Mouse (Mus musculus): ENCODE measurements around the gene Gm20431. TPM values are rescaled to one million over a fixed set of nuclear protein-coding genes. Genes with fewer than 3 reads are reported as not detected.

The Gm20431 gene
- polyA plus RNA-seq, 1 experiment from 2014 or later = 8.6 TPM

- Histone ChIP-seq H3K4me1 (replicated peaks) (peaks cover 3% of the 10 kb centered on the region), H3K9me3 (no peaks in the 10 kb centered on the region), H3K4me3 (no peak overlapping the region), H3K36me3 (0 out of 2 replicates have a peak, but pooled peaks cover 1% of the 10 kb centered on the region), H3K27me3 (peaks cover 4% of the 10 kb centered on the region; the same call in 1 of the 2 replicates), H3K27ac (replicated peaks) (no peak overlapping the region), H3K4me2 (no peak overlapping the region), H3K9ac (no peak overlapping the region)
- no peak for ATAC-seq (ENCODE audit: low FRiP score, low read depth)
- WGBS = 89% methylated on average over 2 of the region's 2 CpGs
These were observed 58.9 kb downstream of the Gm20431 start for GRCm38 (mm10) chr2:167602364-167602763.

- ATAC-seq (ENCODE audit: low FRiP score, low read depth) = no peak
- peaks cover 4% of the 10 kb centered on the region; the same call in 1 of the 2 replicates for H3K27me3 ChIP-seq
- no peak overlapping the region for H3K27ac ChIP-seq (replicated peaks)
- no peak overlapping the region for H3K4me3 ChIP-seq
- 79% methylated on average over 8 of the region's 8 CpGs for WGBS
- no peaks in the 10 kb centered on the region for H3K36me3 ChIP-seq
- no peaks in the 10 kb centered on the region for H3K9me3 ChIP-seq
- H3K4me1 ChIP-seq (replicated peaks) = peaks cover 13% of the 10 kb centered on the region
- H3K9ac ChIP-seq = no peak overlapping the region
- no peak overlapping the region for H3K4me2 ChIP-seq
These were observed 60.8 kb downstream of the Gm20431 start for GRCm38 (mm10) chr2:167600481-167600995.

DNA sequence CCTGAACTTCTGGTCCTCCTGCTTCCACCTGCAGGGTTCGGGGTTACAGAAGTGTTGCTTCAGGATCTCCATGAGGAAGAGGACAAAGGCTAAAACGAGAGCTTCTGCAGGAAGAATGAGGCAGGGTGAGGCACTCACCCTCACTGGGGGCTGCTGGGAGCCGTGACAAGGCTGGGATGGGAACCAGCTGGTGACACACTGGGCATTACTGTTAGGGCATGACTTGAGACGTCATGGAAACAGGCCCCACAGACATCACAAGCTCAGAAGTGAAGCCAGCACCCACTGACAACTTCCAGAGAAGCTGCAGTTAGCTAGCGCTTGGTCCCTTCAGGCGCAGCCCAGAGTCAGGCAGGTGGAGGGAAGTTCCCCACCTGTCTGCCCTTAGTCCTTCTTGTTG, 61.4 kb downstream of the Gm20431 start:
- Histone ChIP-seq H3K9ac (no peak overlapping the region), H3K36me3 (no peaks in the 10 kb centered on the region), H3K9me3 (no peaks in the 10 kb centered on the region), H3K4me2 (no peak overlapping the region), H3K27ac (replicated peaks) (no peak overlapping the region), H3K27me3 (peaks cover 4% of the 10 kb centered on the region; the same call in 1 of the 2 replicates), H3K4me3 (no peak overlapping the region), H3K4me1 (replicated peaks) (peaks cover 13% of the 10 kb centered on the region)
- WGBS = 70% methylated on average over 6 of the region's 6 CpGs
- ATAC-seq (ENCODE audit: low FRiP score, low read depth) = no peak

- peaks cover 4% of the 10 kb centered on the region; the same call in 1 of the 2 replicates for H3K27me3 ChIP-seq
- ATAC-seq (ENCODE audit: low FRiP score, low read depth) = no peak
- 75% methylated on average over 5 of the region's 5 CpGs for WGBS
These were observed 62.1 kb downstream of the Gm20431 start for GRCm38 (mm10) chr2:167599195-167599594.

GRCm38 (mm10) chr2:167597492-167598186, 63.7 kb downstream of the Gm20431 start:
- Histone ChIP-seq H3K4me2 (peak overlapping the region; percentile 40), H3K27ac (replicated peaks) (no peak overlapping the region), H3K27me3 (peaks cover 4% of the 10 kb centered on the region; the same call in 1 of the 2 replicates), H3K4me3 (0 out of 2 replicates have a peak overlapping the region, but pooled peaks have one; percentile 1), H3K9ac (no peak overlapping the region), H3K9me3 (no peaks in the 10 kb centered on the region), H3K4me1 (replicated peaks) (peaks cover 17% of the 10 kb centered on the region), H3K36me3 (no peaks in the 10 kb centered on the region)
- no peak for ATAC-seq (ENCODE audit: low FRiP score, low read depth)
- 33% methylated on average over 36 of the region's 40 CpGs for WGBS

More at GRCm38 (mm10) chr2:167599195-167599594, 62.1 kb downstream of the Gm20431 start:
- Histone ChIP-seq H3K36me3 (no peaks in the 10 kb centered on the region), H3K4me3 (no peak overlapping the region), H3K4me2 (no peak overlapping the region), H3K9ac (no peak overlapping the region), H3K27ac (replicated peaks) (no peak overlapping the region), H3K9me3 (no peaks in the 10 kb centered on the region), H3K4me1 (replicated peaks) (peaks cover 17% of the 10 kb centered on the region)

GRCm38 (mm10) chr2:167596726-167597491, 64.4 kb downstream of the Gm20431 start:
- Histone ChIP-seq H3K4me2 (peak overlapping the region; percentile 40), H3K4me1 (replicated peaks) (peaks cover 17% of the 10 kb centered on the region), H3K9me3 (no peaks in the 10 kb centered on the region), H3K4me3 (0 out of 2 replicates have a peak overlapping the region, but pooled peaks have one; percentile 1), H3K36me3 (no peaks in the 10 kb centered on the region), H3K27me3 (peaks cover 4% of the 10 kb centered on the region; the same call in 1 of the 2 replicates), H3K9ac (no peak overlapping the region), H3K27ac (replicated peaks) (peak overlapping the region; percentile 29; the same call in 1 of the 2 replicates)
- ATAC-seq (ENCODE audit: low FRiP score, low read depth) = no peak
- 43% methylated on average over 24 of the region's 27 CpGs for WGBS

GRCm38 (mm10) chr2:167596262-167596661, 65.0 kb downstream of the Gm20431 start:
- no peaks in the 10 kb centered on the region for H3K36me3 ChIP-seq
- no peak for ATAC-seq (ENCODE audit: low FRiP score, low read depth)
- WGBS = 47% methylated on average over 4 of the region's 4 CpGs

DNA sequence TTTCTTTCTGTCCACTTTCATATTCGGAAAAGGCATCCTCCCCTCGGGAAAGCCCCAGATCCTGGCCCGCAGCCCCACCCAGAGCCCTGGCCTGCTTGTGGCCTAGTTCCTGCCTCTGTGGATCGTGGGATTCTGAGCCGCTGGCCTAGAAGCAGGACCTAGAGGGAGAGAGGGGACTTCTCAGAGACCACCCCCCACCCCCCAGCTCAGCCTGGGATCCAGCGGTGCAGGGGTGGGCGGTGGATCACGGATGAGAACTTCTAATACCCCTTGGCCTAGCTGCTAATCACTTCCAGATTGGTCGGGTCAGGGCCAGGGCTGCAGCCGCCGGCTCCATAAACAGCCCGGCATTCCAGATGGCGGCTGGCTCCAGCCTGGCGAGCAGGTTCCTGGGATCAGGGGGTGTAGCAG, 65.5 kb downstream of the Gm20431 start:
- H3K9me3 ChIP-seq = no peaks in the 10 kb centered on the region
- no peak overlapping the region for H3K9ac ChIP-seq
- peaks cover 17% of the 10 kb centered on the region for H3K4me1 ChIP-seq (replicated peaks)
- 53% methylated on average over 14 of the region's 14 CpGs for WGBS
- H3K27ac ChIP-seq (replicated peaks) = peak overlapping the region; percentile 35; the same call in 1 of the 2 replicates
- H3K4me2 ChIP-seq = no peak overlapping the region
- no peak overlapping the region for H3K4me3 ChIP-seq
- peaks cover 4% of the 10 kb centered on the region; the same call in 1 of the 2 replicates for H3K27me3 ChIP-seq
- H3K36me3 ChIP-seq = no peaks in the 10 kb centered on the region
- ATAC-seq (ENCODE audit: low FRiP score, low read depth) = no peak

More at GRCm38 (mm10) chr2:167596262-167596661, 65.0 kb downstream of the Gm20431 start:
- Histone ChIP-seq H3K4me2 (no peak overlapping the region), H3K27ac (replicated peaks) (0 out of 2 replicates have a peak overlapping the region, but pooled peaks have one; percentile 35), H3K4me1 (replicated peaks) (peaks cover 17% of the 10 kb centered on the region), H3K9ac (no peak overlapping the region), H3K27me3 (peaks cover 4% of the 10 kb centered on the region; the same call in 1 of the 2 replicates), H3K4me3 (no peak overlapping the region), H3K9me3 (no peaks in the 10 kb centered on the region)

DNA sequence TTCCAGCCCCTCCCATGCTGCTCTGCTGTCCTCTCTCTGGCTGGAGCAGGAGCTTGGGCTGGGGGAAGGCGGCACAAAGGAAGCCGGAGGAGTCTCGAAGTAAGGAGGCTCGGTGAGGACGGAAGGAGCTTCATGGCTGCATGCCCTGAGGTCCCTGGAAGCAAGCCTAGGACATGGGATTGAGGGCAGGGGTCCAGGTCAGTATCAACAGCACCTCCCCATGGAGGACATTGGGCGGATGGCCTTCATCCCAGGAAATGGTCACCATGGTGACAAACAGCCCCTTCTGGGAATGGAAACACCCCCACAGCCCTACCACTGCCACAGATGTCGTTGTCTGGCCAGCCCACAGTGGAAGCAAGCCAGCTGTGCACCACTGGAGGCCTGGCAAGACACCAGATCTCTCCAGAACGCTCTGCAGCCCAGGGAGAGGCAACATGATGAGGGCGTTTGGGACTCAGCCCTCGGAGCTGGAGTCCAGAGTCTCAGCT, 66.8 kb downstream of the Gm20431 start:
- no peak overlapping the region for H3K4me2 ChIP-seq
- no peak overlapping the region for H3K9ac ChIP-seq
- no peaks in the 10 kb centered on the region for H3K9me3 ChIP-seq
- peak; percentile 35 for ATAC-seq (ENCODE audit: low FRiP score, low read depth)
- peaks cover 17% of the 10 kb centered on the region for H3K4me1 ChIP-seq (replicated peaks)
- H3K27ac ChIP-seq (replicated peaks) = peak overlapping the region; percentile 7; the same call in 1 of the 2 replicates
- peaks cover 4% of the 10 kb centered on the region; the same call in 1 of the 2 replicates for H3K27me3 ChIP-seq
- no peaks in the 10 kb centered on the region for H3K36me3 ChIP-seq
- 21% methylated on average over 10 of the region's 10 CpGs for WGBS
- no peak overlapping the region for H3K4me3 ChIP-seq

GRCm38 (mm10) chr2:167593551-167594250, 67.6 kb downstream of the Gm20431 start:
- Histone ChIP-seq H3K4me2 (no peak overlapping the region), H3K9ac (no peak overlapping the region), H3K27me3 (no peaks in the 10 kb centered on the region; the same call in 1 of the 2 replicates), H3K4me1 (replicated peaks) (peaks cover 21% of the 10 kb centered on the region), H3K27ac (replicated peaks) (no peak overlapping the region), H3K9me3 (no peaks in the 10 kb centered on the region), H3K36me3 (no peaks in the 10 kb centered on the region), H3K4me3 (no peak overlapping the region)
- 79% methylated on average over 4 of the region's 4 CpGs for WGBS
- peak; percentile 36; the same call in 1 of the 2 replicates for ATAC-seq (ENCODE audit: low FRiP score, low read depth)
